Mouse (Mus musculus): ENCODE data around the gene Arhgef3. TPM values are rescaled to one million over a fixed set of nuclear protein-coding genes. Genes with fewer than 3 reads are reported as not detected.

Arhgef3 gene
- polyA plus RNA-seq, 1 experiment = 17.0 TPM

DNA sequence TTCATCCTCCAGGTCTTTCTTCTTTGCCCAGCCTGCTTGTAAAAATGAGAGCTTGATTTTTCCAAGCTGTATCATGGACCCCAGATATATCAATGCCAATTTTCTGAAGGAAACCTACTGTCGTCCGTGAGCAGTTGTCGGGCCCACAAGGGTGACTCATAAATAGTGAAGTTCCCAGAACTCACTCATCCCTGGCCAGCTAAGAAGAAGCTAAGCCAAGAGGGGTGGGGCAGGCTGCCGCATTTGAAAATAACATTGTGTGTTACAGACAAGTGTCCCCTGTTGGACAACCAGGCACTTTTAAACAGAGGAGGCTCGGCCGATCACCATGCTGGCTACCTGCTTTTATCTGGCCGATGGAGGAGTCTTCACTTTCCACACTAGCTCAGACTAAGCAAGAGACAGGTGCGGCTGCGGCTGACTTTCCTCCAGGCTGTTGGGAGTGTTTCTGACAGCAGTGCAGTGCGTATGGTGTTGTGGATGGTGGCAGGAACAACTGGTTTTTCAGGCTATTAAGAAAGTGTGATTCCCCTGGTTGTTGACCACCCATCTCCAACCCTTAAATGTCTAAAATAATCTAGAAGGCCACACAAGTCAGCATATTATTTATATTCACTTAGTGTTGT is 58.6 kb downstream of the Arhgef3 start:
- no peak overlapping the region for H3K27ac ChIP-seq (ENCODE audit: control insufficient read depth, insufficient read depth, low read length)
- no peaks in the 10 kb centered on the region for H3K36me3 ChIP-seq (ENCODE audit: control insufficient read depth, insufficient read depth, low read length)
- WGBS = 93% methylated on average over 10 of the region's 10 CpGs
- no peak for DNase-seq
- no peaks in the 10 kb centered on the region; the same call in 1 of the 2 replicates for H3K4me1 ChIP-seq (replicated peaks; ENCODE audit: control insufficient read depth, insufficient read depth, low read length)
- no peaks in the 10 kb centered on the region for H3K27me3 ChIP-seq (ENCODE audit: control insufficient read depth, insufficient read depth, low read length)
- TF ChIP-seq CTCF (IDR thresholded peaks at IDR 0.05; ENCODE audit: borderline replicate concordance, control insufficient read depth, extremely low read depth, insufficient read depth, low read length, poor library complexity) = no peak
- no peak for TF ChIP-seq POLR2A (IDR thresholded peaks at IDR 0.05; ENCODE audit: control insufficient read depth, extremely low read depth, insufficient read depth, low read length, poor library complexity)
- H3K4me3 ChIP-seq (ENCODE audit: control insufficient read depth, insufficient read depth, low read length) = no peak overlapping the region

DNA sequence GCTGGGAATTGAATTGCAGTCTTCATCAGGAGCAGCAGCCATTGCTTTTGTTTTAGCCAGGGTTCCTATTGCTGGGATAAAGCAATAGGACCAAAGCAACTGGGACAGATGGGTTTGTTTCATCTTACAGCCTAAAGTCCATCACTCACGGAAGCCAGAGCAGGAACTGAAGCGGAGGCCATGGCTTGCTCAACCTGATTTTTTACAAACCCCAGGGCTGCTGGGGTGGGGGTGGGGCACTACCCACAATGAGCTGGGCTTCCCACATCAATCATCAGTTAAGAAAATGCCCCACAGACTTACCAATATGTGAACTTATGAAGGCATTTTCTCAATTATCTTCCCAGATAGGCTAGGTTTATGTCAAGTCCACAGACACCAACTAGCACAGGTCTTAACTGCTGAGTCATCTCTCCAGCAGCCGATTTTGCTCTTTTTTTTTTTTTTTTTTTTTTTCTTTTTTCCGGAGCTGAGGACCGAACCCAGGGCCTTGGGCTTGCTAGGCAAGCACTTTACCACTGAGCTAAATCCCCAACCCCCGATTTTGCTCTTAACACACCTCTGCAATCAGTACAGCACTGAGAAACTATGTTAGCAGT is 59.6 kb downstream of the Arhgef3 start:
- TF ChIP-seq CTCF (IDR thresholded peaks at IDR 0.05; ENCODE audit: borderline replicate concordance, control insufficient read depth, extremely low read depth, insufficient read depth, low read length, poor library complexity) = no peak
- TF ChIP-seq POLR2A (IDR thresholded peaks at IDR 0.05; ENCODE audit: control insufficient read depth, extremely low read depth, insufficient read depth, low read length, poor library complexity) = no peak
- Histone ChIP-seq H3K36me3 (ENCODE audit: control insufficient read depth, insufficient read depth, low read length) (no peaks in the 10 kb centered on the region), H3K4me1 (replicated peaks; ENCODE audit: control insufficient read depth, insufficient read depth, low read length) (no peaks in the 10 kb centered on the region; the same call in 1 of the 2 replicates), H3K4me3 (ENCODE audit: control insufficient read depth, insufficient read depth, low read length) (no peak overlapping the region), H3K27me3 (ENCODE audit: control insufficient read depth, insufficient read depth, low read length) (no peaks in the 10 kb centered on the region), H3K27ac (ENCODE audit: control insufficient read depth, insufficient read depth, low read length) (no peak overlapping the region)
- no peak for DNase-seq
- WGBS = 46% methylated on average over 6 of the region's 6 CpGs

DNA sequence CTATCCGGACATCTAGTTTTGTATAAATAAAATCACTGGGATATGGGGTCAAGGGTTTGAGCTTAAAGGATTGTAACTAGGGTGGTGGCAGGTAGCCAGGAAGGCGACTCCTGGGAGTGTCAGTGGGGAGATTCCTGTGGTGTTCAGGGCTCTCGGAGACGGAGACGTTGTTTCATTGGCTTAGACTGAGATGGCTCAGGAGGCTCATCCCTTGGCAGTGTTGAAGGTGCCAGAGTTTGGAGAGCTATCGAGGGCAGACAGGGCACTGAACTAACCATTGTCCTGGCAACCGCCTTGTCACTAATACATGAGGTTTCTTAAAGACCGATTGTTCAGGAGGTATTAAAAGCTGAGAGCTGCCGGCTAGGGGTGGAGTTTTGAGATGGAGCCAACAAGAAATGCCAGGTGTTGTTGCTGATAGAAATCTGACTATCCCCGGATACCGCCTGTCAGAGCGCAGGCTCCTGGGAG is 60.2 kb downstream of the Arhgef3 start:
- Histone ChIP-seq H3K27ac (ENCODE audit: control insufficient read depth, insufficient read depth, low read length) (no peak overlapping the region), H3K27me3 (ENCODE audit: control insufficient read depth, insufficient read depth, low read length) (no peaks in the 10 kb centered on the region), H3K4me1 (replicated peaks; ENCODE audit: control insufficient read depth, insufficient read depth, low read length) (no peaks in the 10 kb centered on the region; the same call in 1 of the 2 replicates), H3K36me3 (ENCODE audit: control insufficient read depth, insufficient read depth, low read length) (no peaks in the 10 kb centered on the region), H3K4me3 (ENCODE audit: control insufficient read depth, insufficient read depth, low read length) (no peak overlapping the region)
- TF ChIP-seq POLR2A (IDR thresholded peaks at IDR 0.05; ENCODE audit: control insufficient read depth, extremely low read depth, insufficient read depth, low read length, poor library complexity) = no peak
- TF ChIP-seq CTCF (IDR thresholded peaks at IDR 0.05; ENCODE audit: borderline replicate concordance, control insufficient read depth, extremely low read depth, insufficient read depth, low read length, poor library complexity) = no peak
- 86% methylated on average over 12 of the region's 12 CpGs for WGBS
- DNase-seq = no peak

DNA sequence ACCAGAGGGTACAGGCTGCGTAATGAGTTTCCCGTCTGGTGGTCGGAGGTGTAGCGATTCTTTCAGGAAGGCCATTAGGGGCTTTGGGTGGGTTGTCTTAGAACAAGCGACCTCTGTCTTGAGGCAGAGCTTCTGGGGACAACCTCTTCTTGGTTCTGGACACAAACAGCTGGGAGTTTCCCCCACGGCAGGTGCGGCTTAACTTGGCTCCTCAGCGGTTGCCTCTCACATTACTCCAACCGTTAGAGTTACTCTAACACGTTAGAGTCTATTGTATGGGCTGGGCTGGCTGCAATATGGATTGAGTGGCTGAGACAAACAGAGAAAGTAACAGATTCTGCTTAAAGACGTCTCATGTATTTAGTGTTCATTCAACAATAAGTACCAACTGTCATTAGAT is 60.6 kb downstream of the Arhgef3 start:
- Histone ChIP-seq H3K27me3 (ENCODE audit: control insufficient read depth, insufficient read depth, low read length) (no peaks in the 10 kb centered on the region), H3K36me3 (ENCODE audit: control insufficient read depth, insufficient read depth, low read length) (no peaks in the 10 kb centered on the region), H3K4me1 (replicated peaks; ENCODE audit: control insufficient read depth, insufficient read depth, low read length) (no peaks in the 10 kb centered on the region; the same call in 1 of the 2 replicates), H3K27ac (ENCODE audit: control insufficient read depth, insufficient read depth, low read length) (no peak overlapping the region), H3K4me3 (ENCODE audit: control insufficient read depth, insufficient read depth, low read length) (no peak overlapping the region)
- 90% methylated on average over 11 of the region's 11 CpGs for WGBS
- TF ChIP-seq POLR2A (IDR thresholded peaks at IDR 0.05; ENCODE audit: control insufficient read depth, extremely low read depth, insufficient read depth, low read length, poor library complexity) (no peak), CTCF (IDR thresholded peaks at IDR 0.05; ENCODE audit: borderline replicate concordance, control insufficient read depth, extremely low read depth, insufficient read depth, low read length, poor library complexity) (no peak)
- DNase-seq = no peak

DNA sequence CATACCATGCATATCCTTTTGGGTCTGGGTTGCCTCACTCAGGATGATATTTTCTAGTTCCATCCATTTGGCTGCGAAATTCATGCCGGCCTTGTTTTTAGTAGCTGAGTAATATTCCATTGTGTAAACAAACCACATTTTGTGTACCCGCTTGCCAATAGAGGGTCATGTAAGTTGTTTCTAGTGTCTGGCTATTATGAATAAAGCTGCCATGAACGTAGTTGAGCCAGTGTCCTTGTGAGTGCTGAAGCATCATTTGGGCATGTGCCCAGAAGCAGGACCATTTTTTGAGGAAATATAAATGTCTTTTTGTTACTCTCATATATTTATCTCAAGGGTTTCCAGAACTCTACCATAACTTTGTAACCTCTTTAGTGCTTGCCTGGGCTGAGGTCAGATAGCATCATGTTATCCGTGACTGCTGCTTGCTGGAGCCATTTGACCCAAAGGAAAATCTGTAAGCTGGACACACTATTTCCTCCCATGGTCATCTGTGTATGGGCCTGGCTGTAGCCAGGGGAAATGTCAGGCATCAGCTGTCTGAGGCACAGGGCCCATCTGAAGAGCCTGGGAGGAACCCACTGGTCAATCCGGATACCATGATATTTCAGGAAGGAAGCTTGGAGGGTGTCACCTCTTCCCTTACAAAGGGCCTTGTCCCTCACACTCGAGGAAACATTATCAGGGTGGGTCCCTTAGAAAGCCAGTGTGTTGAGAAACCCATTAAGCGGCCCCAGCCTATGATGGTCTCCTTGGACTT is 63.3 kb downstream of the Arhgef3 start:
- Histone ChIP-seq H3K4me1 (replicated peaks; ENCODE audit: control insufficient read depth, insufficient read depth, low read length) (no peaks in the 10 kb centered on the region; the same call in 1 of the 2 replicates), H3K27ac (ENCODE audit: control insufficient read depth, insufficient read depth, low read length) (no peak overlapping the region), H3K4me3 (ENCODE audit: control insufficient read depth, insufficient read depth, low read length) (no peak overlapping the region), H3K36me3 (ENCODE audit: control insufficient read depth, insufficient read depth, low read length) (no peaks in the 10 kb centered on the region), H3K27me3 (ENCODE audit: control insufficient read depth, insufficient read depth, low read length) (no peaks in the 10 kb centered on the region)
- WGBS = 90% methylated on average over 8 of the region's 8 CpGs
- no peak for DNase-seq
- TF ChIP-seq CTCF (IDR thresholded peaks at IDR 0.05; ENCODE audit: borderline replicate concordance, control insufficient read depth, extremely low read depth, insufficient read depth, low read length, poor library complexity) = no peak
- no peak for TF ChIP-seq POLR2A (IDR thresholded peaks at IDR 0.05; ENCODE audit: control insufficient read depth, extremely low read depth, insufficient read depth, low read length, poor library complexity)

DNA sequence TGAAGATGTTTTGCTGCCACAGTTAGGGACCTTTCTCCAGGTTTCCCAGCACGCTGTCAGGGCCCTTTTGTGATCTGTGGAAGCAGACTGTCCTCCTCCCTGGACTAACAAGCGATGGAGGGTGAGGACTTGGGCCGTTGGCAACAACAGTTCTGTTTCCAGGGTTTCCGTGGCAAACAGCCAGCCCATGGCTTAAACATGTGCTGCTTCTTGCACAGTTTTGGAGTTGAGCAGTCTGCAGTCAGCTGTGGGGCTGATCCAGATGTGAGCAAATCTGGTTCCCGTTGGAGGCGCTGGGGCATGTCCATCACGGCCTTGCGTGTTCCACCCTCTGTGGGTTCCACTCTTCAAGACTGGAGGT is 63.8 kb downstream of the Arhgef3 start:
- no peak for DNase-seq
- Histone ChIP-seq H3K27me3 (ENCODE audit: control insufficient read depth, insufficient read depth, low read length) (no peaks in the 10 kb centered on the region), H3K4me3 (ENCODE audit: control insufficient read depth, insufficient read depth, low read length) (no peak overlapping the region), H3K36me3 (ENCODE audit: control insufficient read depth, insufficient read depth, low read length) (no peaks in the 10 kb centered on the region), H3K27ac (ENCODE audit: control insufficient read depth, insufficient read depth, low read length) (no peak overlapping the region), H3K4me1 (replicated peaks; ENCODE audit: control insufficient read depth, insufficient read depth, low read length) (no peaks in the 10 kb centered on the region; the same call in 1 of the 2 replicates)
- TF ChIP-seq CTCF (IDR thresholded peaks at IDR 0.05; ENCODE audit: borderline replicate concordance, control insufficient read depth, extremely low read depth, insufficient read depth, low read length, poor library complexity) = no peak
- no peak for TF ChIP-seq POLR2A (IDR thresholded peaks at IDR 0.05; ENCODE audit: control insufficient read depth, extremely low read depth, insufficient read depth, low read length, poor library complexity)
- WGBS = 89% methylated on average over 8 of the region's 8 CpGs

Data from thymus, adult 2 months (tissue).